Mouse (Mus musculus) limb, embryonic 13.5 days (tissue): Measurements from ENCODE around the gene Etv3. TPM values are rescaled to one million over a fixed set of nuclear protein-coding genes. Genes with fewer than 3 reads are reported as not detected.

Source experiments
- ATAC-seq: fragments of 200-750 bp; cut with Nextera tagmentation; 2 replicates; pipeline ENCODE4 v1.8.0; 2017; ENCODE audit warnings: low read depth, moderate number of reproducible peaks, moderate TSS enrichment; ENCODE audit not compliant: low FRiP score
- H3K27ac ChIP-seq: fragments of 300-500 bp; sonication (generic); 2 replicates; pipeline ENCODE4 v1.5.1; 2015; ENCODE audit warnings: inconsistent platforms, mild to moderate bottlenecking, moderate library complexity
- H3K27me3 ChIP-seq: fragments of 300-500 bp; sonication (generic); 2 replicates; pipeline ENCODE4 v1.6.1; 2015; ENCODE audit warnings: mild to moderate bottlenecking, inconsistent platforms
- H3K36me3 ChIP-seq: fragments of 300-500 bp; sonication (generic); 2 replicates; pipeline ENCODE4 v1.6.1; 2015; ENCODE audit warnings: inconsistent platforms, mild to moderate bottlenecking, moderate library complexity
- H3K4me1 ChIP-seq: fragments of 300-500 bp; sonication (generic); 2 replicates; pipeline ENCODE4 v1.6.1; 2015; ENCODE audit warnings: inconsistent platforms
- H3K4me2 ChIP-seq: fragments of 300-500 bp; sonication (generic); replicated peaks from 2 replicates; pipeline ENCODE4 v1.6.1; 2015; ENCODE audit warnings: inconsistent platforms, mild to moderate bottlenecking, moderate library complexity
- H3K4me3 ChIP-seq: fragments of 300-500 bp; sonication (generic); 2 replicates; pipeline ENCODE4 v1.5.1; 2015; ENCODE audit warnings: moderate library complexity, mild to moderate bottlenecking, inconsistent platforms
- H3K9ac ChIP-seq: fragments of 300-500 bp; sonication (generic); 2 replicates; pipeline ENCODE4 v1.6.1; 2015; ENCODE audit warnings: mild to moderate bottlenecking, inconsistent platforms
- H3K9me3 ChIP-seq: fragments of 300-500 bp; sonication (generic); 2 replicates; pipeline ENCODE4 v1.6.1; 2016; ENCODE audit warnings: inconsistent platforms
- WGBS: fragments of 180-500 bp; shearing (Covaris S2); methylation state at CpG from one replicate; pipeline ENCODE4 v1.1.7; 2015; 5-methylcytosine and 5-hydroxymethylcytosine counted together
- polyA plus RNA-seq: library from polyadenylated mRNA; unstranded; fragments of >200 nt; fragmentation: Nextera tagmentation; extraction: Ambion mirVana; gene quantifications from 2 replicates; pipeline ENCODE4 v1.2.1, GENCODE M21; 2015

Etv3 gene
- polyA plus RNA-seq, 1 experiment from 2014 or later: 21.1 TPM

DNA sequence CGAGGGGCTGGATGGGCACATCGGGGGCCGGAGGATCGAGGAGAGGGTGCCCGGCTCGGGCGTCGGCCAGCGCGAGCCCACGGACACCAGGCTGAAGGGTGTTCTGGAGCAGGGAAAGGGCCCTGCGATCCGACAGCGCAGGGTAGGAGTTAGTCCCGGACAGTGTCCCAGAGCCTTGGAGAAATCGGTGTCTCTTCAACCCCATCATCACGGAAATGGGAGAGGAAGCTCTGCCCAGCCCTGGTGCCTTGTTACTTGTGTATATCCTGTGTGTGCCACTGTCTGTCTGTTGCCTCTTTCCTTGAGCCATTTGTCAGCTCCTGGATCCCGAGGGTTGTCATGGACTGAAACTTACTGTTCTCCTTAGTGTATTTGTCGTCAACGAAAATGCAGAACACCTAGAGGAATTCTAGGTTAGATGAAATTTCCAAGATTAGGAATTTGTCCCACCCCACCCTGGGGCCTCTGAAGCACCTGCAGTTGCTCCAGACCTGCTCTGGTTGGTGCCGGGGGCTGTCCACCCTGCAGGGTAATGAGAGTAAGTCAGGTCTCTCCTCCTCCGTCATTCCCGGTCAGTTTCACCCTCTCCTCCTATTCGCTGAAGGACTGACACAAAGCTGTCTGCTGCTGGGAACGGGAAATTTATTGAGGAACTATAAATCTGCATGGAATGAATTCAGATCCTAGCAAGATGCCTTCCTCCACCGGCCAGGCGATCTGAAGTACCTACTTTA is 797 bp downstream of the Etv3 start:
- ATAC-seq: peak; percentile 43

DNA sequence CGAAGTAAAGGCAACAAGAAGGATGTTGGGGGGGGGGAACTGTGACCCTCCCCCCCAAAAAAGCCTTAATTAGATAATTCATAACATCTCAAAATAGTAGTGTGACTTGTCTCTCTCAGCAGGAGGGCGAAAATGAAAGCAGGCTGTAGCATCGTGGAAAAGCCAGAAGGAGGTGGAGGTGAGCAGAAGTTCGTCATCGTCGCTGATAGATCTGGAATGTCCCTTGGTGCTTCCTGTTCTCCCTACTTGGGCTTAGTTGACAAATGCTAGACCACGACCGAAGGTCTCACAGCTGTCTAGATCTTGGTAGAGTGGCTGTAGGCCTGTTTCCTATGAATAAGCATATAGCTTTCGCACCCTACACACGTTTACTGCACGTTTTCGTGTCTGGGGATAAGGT is 1.9 kb downstream of the Etv3 start:
- Histone ChIP-seq H3K9ac (peak overlapping the region; percentile 99; the same call in 1 of the 2 replicates), H3K4me2 (peak overlapping the region; percentile 88), H3K9me3 (no peaks in the 10 kb centered on the region), H3K4me3 (0 out of 2 replicates have a peak overlapping the region, but pooled peaks have one; percentile 99), H3K4me1 (peaks cover 22% of the 10 kb centered on the region), H3K27me3 (no peaks in the 10 kb centered on the region), H3K36me3 (peaks cover 50% of the 10 kb centered on the region), H3K27ac (no peak overlapping the region)
- ATAC-seq: no peak
- WGBS: 81% methylated on average over 12 of the region's 12 CpGs

More for the DNA sequence above, 797 bp downstream of the Etv3 start:
- H3K4me3 ChIP-seq: peak overlapping the region; percentile 99
- H3K9me3 ChIP-seq: no peaks in the 10 kb centered on the region
- no peaks in the 10 kb centered on the region for H3K27me3 ChIP-seq
- H3K27ac ChIP-seq: peak overlapping the region; percentile 84
- H3K36me3 ChIP-seq: peaks cover 39% of the 10 kb centered on the region
- peak overlapping the region; percentile 99 for H3K9ac ChIP-seq
- H3K4me2 ChIP-seq: peak overlapping the region; percentile 88
- peaks cover 22% of the 10 kb centered on the region for H3K4me1 ChIP-seq
- WGBS: 3% methylated on average over 27 of the region's 27 CpGs

DNA sequence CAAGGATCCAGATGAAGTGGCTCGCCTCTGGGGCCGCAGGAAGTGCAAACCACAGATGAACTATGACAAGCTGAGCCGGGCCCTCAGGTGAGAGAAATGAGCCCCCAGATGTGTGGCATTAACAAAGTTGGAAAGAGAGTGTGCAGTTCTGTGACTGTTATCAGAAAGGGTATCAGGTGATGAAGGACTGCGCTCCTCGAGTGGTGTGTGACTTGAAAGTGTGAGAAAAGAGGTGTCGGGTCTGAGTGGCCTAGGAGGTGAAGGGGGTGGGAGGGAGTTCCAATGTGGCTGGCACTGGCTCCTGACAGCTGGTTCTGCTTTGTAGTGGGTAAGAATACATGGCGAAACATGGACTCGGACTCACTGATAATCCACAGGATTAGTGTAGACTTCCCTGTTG is 2.8 kb downstream of the Etv3 start:
- 82% methylated on average over 8 of the region's 8 CpGs for WGBS
- H3K4me1 ChIP-seq: peaks cover 22% of the 10 kb centered on the region
- no peak for ATAC-seq
- no peak overlapping the region for H3K4me2 ChIP-seq
- H3K27ac ChIP-seq: no peak overlapping the region
- no peak overlapping the region for H3K4me3 ChIP-seq
- H3K9me3 ChIP-seq: no peaks in the 10 kb centered on the region
- H3K36me3 ChIP-seq: peaks cover 59% of the 10 kb centered on the region
- no peak overlapping the region for H3K9ac ChIP-seq
- no peaks in the 10 kb centered on the region for H3K27me3 ChIP-seq

DNA sequence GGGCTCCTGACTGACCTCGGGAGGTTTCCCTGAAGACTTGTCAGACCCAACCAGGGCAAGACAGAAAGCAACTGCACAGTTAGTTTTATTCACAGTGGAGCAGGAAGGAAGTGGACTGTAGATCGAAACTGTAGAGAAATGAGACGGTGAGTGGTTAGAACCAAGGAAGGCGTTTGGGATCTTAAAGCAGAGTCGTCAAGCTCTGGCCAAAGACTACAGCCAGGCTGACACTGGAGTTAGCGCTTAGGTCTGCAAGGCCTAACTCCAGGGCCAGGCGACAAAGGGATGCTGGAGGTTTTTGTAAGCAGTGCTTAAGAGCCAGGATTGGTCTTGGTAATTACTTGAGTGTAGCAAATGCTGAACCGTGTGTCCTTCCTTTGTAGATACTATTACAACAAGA is 3.6 kb downstream of the Etv3 start:
- Histone ChIP-seq H3K9ac (no peak overlapping the region), H3K4me3 (no peak overlapping the region), H3K27me3 (no peaks in the 10 kb centered on the region), H3K36me3 (peaks cover 67% of the 10 kb centered on the region), H3K9me3 (no peaks in the 10 kb centered on the region), H3K4me2 (no peak overlapping the region), H3K27ac (no peak overlapping the region), H3K4me1 (peaks cover 22% of the 10 kb centered on the region)
- WGBS: 89% methylated on average over 8 of the region's 8 CpGs
- ATAC-seq: no peak

DNA sequence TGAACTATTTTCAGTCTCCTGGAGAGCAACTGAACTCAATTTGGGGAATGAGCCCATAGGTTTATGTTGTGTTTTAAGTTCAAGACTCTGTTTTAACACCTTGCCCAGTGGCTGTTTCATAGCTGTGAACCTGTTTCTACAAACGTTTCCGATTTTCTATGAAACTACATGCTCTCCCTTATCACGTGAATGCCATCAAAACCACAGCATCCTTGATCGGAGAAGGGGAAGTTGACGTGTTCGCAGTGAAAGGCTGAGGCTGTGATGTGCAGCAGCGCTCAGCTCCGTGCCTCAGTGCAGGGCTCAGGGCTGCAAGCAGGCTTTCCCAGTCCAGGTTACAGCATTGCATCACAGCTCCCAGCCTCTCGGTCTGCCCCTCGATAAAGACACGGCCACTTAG is 4.4 kb downstream of the Etv3 start:
- Histone ChIP-seq H3K4me3 (no peak overlapping the region), H3K9me3 (no peaks in the 10 kb centered on the region), H3K4me1 (peaks cover 21% of the 10 kb centered on the region), H3K9ac (no peak overlapping the region), H3K4me2 (no peak overlapping the region), H3K27ac (no peak overlapping the region), H3K27me3 (no peaks in the 10 kb centered on the region), H3K36me3 (peaks cover 74% of the 10 kb centered on the region)
- WGBS: 85% methylated on average over 11 of the region's 11 CpGs
- no peak for ATAC-seq

DNA sequence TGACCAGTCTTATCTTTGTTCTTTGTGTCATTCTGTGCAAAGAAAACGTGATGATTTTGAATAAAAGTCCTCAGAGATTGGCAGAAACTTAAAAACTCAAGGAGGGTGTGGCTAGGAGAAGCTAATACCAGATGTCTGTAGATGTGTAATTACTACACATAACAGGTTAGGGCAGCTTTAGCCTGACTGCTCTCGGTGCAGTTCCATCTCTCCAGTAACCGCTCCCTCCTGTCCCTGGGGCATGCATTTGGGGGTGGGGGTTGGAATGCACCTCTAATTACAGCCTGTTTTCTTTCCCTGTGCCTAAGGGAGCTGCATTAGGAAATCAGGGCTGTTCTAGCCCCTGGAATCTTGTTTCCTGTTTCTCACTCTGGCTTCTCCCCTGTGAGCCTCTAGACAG is 5.0 kb downstream of the Etv3 start:
- H3K36me3 ChIP-seq: peaks cover 81% of the 10 kb centered on the region
- H3K4me1 ChIP-seq: peaks cover 16% of the 10 kb centered on the region
- H3K4me2 ChIP-seq: no peak overlapping the region
- H3K4me3 ChIP-seq: no peak overlapping the region
- H3K9me3 ChIP-seq: no peaks in the 10 kb centered on the region
- H3K27me3 ChIP-seq: no peaks in the 10 kb centered on the region
- no peak for ATAC-seq
- H3K27ac ChIP-seq: no peak overlapping the region
- 83% methylated on average over 3 of the region's 3 CpGs for WGBS
- H3K9ac ChIP-seq: no peak overlapping the region

DNA sequence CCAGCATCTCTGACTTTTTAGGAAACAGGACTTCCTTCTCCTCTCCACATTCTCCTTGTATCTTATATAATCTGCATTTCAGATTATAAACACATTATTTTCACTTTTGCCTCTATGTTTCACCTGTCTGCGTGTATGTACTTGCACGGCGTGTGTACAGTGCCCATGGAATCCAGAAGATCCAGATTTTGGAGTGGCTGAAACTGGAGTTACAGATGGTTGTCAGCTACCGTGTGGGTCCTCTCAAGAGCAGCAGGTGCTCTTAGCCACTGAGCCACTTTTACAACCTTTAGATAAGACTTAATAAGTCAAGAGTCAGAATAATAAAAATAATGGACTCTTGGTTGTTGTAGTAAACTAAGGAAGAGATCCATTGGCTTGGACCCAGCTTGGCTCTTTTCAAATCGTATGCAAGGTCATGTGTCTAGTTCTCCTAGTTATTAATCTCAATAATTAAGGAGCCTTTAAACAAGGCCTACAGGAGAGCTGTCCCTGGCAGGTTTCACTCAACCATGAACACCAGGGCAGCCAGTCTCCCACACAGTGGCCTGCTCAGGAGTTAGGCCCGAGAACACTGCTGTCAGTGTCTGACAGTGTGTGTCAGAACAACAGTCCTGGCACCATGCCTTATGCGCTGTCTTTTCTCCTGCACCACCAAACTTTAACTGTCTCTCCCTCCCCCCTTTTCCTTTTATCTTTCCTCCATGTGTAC is 8.6 kb downstream of the Etv3 start:
- Histone ChIP-seq H3K9ac (no peak overlapping the region), H3K27ac (no peak overlapping the region), H3K4me2 (no peak overlapping the region), H3K36me3 (peaks cover 99% of the 10 kb centered on the region), H3K4me1 (no peaks in the 10 kb centered on the region), H3K9me3 (no peaks in the 10 kb centered on the region), H3K27me3 (no peaks in the 10 kb centered on the region), H3K4me3 (no peak overlapping the region)
- 88% methylated on average over 7 of the region's 7 CpGs for WGBS
- no peak for ATAC-seq

DNA sequence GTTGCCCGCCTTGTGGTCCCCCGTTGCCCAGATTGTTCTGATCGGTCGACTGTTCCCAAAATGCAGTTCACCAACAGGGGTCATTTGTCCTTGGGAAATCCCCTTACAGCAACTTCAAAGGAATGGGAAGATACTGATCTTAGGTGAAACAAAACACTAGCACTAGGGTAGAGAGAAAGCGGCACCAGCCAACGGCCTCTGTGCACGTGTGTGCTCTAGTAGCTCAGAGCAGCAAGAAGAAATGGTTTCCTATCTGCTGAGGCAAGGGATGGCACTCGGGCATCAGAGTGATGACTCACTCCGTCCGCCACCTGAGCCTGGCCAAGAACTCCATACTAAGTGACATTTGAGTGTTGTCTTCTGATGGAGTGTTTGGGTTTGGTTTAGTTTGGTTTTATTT is 12.8 kb downstream of the Etv3 start:
- WGBS: 70% methylated on average over 10 of the region's 10 CpGs
- Histone ChIP-seq H3K9me3 (no peaks in the 10 kb centered on the region), H3K4me1 (no peaks in the 10 kb centered on the region), H3K9ac (no peak overlapping the region), H3K4me3 (no peak overlapping the region), H3K27me3 (no peaks in the 10 kb centered on the region), H3K4me2 (no peak overlapping the region), H3K27ac (no peak overlapping the region), H3K36me3 (peaks cover 63% of the 10 kb centered on the region)
- ATAC-seq: no peak

DNA sequence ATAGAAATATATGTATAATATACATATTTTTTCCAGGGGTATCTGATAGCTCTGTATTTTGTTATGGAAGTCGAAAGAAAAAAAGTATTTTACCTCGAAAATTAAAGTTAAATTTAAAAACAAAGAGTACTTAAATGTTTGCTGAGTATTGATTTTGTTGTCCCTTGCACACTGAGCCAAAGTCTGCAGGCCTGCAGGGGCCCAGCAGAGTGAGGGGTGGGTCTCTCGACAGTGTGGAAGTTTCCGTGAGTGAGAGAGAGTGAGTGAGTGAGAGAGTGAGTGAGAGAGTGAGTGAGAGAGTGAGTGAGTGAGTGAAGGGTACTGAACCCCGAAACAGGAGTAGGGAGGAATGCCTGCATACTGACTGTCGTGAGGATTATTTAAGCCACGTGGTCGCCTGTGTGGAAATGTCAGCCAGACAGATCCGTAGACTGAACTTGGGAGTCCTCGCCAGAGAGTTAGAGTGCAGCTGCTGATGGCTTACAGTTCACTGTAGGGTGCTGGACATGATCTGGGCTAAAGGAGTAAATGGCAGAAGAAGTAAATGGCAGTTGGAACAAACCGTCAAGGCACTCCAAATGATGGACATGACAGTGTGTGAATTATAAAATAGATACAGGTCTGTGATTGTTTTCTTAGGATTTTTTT is 14.9 kb downstream of the Etv3 start:
- H3K36me3 ChIP-seq: peaks cover 42% of the 10 kb centered on the region
- no peaks in the 10 kb centered on the region for H3K4me1 ChIP-seq
- H3K27ac ChIP-seq: no peak overlapping the region
- no peak overlapping the region for H3K4me3 ChIP-seq
- no peak overlapping the region for H3K9ac ChIP-seq
- ATAC-seq: no peak
- H3K4me2 ChIP-seq: no peak overlapping the region
- H3K9me3 ChIP-seq: no peaks in the 10 kb centered on the region
- no peaks in the 10 kb centered on the region for H3K27me3 ChIP-seq
- 65% methylated on average over 11 of the region's 11 CpGs for WGBS

DNA sequence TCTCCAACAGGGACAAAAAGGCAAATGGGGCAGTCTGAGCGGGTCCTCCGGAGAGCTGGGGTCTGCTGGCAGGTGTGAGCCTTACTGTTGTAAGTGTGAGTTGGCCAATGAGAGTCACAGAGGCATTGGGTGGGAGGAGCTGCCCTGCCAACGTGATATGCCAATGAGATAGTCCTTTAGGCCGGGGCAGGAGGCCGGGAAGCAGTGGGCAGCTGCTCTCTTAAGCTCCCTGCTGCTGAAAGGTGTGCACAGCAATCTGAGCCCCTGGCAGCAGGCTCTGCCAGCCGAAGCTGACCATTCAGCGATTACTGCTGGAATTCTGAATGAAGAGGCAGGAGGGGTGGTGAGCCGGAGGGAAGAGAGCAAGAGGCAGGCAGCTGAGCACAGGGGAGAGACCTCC is 15.5 kb downstream of the Etv3 start:
- Histone ChIP-seq H3K27me3 (no peaks in the 10 kb centered on the region), H3K9me3 (no peaks in the 10 kb centered on the region), H3K27ac (no peak overlapping the region; the same call in 1 of the 2 replicates), H3K4me3 (no peak overlapping the region), H3K9ac (no peak overlapping the region), H3K36me3 (peaks cover 36% of the 10 kb centered on the region), H3K4me2 (no peak overlapping the region), H3K4me1 (no peaks in the 10 kb centered on the region)
- ATAC-seq: no peak
- WGBS: 27% methylated on average over 8 of the region's 8 CpGs

DNA sequence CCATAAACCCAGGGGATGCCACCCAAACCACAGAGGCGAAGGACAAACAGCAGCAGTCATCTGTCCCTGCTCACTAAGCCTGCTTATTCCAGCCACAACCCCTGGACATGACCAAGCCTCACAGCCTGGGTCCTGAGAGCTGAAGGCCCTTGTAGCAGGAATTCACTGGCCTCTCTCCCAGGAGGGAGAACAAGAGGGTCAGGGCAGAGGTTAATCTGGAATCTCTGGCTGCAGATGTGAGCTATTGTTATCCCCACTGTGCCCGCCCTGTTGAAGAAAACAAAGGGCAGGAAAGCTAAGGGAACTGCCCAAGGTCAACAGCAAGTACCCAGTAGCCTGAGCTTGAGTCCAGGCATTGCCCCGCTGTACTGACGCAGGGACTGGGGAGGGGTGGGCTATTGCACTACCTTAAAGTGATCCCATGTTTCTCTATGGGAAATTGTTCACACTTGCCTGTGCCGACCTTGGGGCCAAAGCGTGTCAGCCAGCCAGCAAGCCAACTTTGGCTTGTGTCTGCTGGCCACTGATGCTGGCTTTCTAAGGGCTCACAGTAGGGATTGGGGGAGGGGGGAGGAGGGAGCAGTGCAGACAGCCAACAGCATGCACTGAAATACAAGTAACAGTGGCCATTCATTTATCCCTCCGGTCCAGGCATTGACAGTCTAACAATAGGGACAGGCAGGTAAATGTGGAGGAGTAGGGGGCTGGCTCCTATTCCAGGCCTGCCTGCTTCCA is 17.4 kb downstream of the Etv3 start:
- Histone ChIP-seq H3K36me3 (peaks cover 17% of the 10 kb centered on the region), H3K27me3 (no peaks in the 10 kb centered on the region), H3K27ac (no peak overlapping the region), H3K4me3 (no peak overlapping the region), H3K4me1 (no peaks in the 10 kb centered on the region), H3K9me3 (no peaks in the 10 kb centered on the region), H3K9ac (no peak overlapping the region), H3K4me2 (no peak overlapping the region)
- WGBS: 84% methylated on average over 7 of the region's 7 CpGs
- no peak for ATAC-seq

DNA sequence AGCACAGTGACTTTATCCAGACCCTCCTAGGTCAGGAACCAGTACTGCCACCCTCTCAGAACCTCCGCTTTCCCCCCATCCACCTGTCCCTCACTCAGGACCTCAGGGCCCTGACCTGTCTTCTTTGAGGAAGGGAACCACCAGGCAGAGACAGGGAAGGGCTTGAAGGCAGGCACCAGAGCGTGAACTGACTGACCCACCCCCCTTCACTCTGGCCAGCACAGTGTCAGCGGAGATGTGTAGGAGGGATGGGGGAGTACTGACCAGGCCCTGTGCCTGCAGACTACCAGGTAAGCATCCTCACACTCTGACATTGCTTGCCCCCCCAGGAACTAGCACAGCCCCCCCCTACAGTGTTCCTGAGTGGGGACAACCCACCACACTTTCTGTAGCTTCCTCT is 20.3 kb downstream of the Etv3 start:
- H3K27ac ChIP-seq: no peak overlapping the region

More for the DNA sequence above, 20.3 kb downstream of the Etv3 start:
- Histone ChIP-seq H3K27me3 (peaks cover 12% of the 10 kb centered on the region), H3K4me3 (no peak overlapping the region), H3K9ac (no peak overlapping the region), H3K4me1 (0 out of 2 replicates have a peak, but pooled peaks cover 4% of the 10 kb centered on the region), H3K9me3 (no peaks in the 10 kb centered on the region), H3K36me3 (no peaks in the 10 kb centered on the region; the same call in 1 of the 2 replicates), H3K4me2 (no peak overlapping the region)
- no peak for ATAC-seq
- 74% methylated on average over 3 of the region's 3 CpGs for WGBS
